Mouse (Mus musculus) right cerebral cortex, postnatal 4 days (tissue): ENCODE measurements around the gene Rufy2.
A peak's percentile ranks its signal among the peaks of the same experiment; 100 is the strongest.

Experiments used
- DNase-seq: peaks from one replicate; pipeline ENCODE4 v3.0.0-alpha.2; 2022

The Rufy2 gene

DNA sequence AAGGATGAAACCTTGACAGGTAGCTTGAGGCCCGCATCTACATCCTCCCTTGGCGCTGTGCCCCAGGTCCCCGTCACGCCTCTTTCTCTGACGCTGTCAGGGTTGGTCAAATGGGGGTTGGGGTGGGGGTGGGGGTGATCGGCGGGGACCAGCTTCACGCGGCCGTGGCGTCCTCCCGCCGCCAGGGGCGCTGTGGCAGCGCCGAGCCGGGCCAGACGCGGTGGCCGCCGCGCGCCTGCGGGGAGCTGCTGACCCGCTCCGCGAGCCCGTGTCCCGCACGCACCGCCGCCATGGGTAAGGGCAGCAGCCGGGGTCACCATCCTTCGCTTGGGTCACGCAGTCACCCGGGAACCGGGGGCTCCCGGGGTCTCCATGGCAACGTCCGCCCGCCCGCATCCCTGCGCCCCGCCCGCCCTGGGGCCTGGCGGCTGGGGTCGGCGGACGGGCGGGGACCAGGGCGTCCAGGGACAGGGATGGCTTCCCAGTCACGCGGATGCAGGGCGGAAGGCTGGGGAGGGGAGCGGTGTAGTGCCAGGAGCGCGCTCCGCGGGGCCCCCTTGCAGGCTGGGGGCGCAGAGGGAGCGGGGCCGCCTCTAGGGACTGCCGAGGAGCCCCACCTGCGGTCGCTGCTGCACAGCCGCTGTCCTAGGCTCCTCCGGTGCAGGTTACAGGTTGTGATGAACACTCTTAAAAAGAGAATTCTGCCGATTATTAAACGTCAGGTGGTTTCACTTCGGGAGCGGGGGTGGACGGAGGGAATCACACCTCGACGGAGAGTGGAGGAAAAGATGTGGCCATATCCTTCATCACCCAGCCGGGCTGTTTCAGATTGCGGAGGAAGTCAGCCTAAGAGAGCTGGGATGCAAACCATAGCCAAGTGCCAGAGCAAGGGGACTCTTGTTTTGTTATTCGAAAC lies at the start of gene Rufy2:
Gene Rufy2 (plus strand): TSS at position 185 of the 916 bp plus-strand sequence.
- DNase-seq = peak; percentile 96

DNA sequence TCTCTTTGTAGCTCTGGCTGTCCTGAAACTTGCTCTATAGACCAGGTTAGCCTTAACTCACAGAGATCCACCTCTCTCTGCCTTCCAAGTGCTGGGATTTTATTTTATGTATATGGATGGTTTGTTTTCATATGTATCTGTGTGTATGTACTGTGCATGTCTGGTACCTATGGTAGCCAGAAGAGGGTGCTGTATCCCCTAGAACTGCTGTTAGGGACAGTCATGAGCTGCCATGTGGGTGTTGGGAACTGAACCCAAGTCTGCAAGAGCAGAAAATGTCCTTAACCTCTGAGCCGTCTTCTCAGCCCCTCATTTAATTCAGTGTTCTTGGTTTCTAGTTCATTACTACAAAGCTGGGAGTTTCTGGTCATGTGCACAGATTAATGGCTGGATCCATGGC lies 47.6 kb upstream of the Rufy2 start:
- no peak for DNase-seq

- DNase-seq = no peak
These were observed 34.9 kb upstream of the Rufy2 start for GRCm38 (mm10) chr10:62944975-62945580.

GRCm38 (mm10) chr10:62946738-62947471 lies 33.1 kb upstream of the Rufy2 start, which contains the start of gene Dna2:
TSS of gene Dna2 (plus strand) at chr10:62947026.
- peak; percentile 69 for DNase-seq

- no peak for DNase-seq
These were observed 31.5 kb upstream of the Rufy2 start for GRCm38 (mm10) chr10:62948551-62948950.

DNA sequence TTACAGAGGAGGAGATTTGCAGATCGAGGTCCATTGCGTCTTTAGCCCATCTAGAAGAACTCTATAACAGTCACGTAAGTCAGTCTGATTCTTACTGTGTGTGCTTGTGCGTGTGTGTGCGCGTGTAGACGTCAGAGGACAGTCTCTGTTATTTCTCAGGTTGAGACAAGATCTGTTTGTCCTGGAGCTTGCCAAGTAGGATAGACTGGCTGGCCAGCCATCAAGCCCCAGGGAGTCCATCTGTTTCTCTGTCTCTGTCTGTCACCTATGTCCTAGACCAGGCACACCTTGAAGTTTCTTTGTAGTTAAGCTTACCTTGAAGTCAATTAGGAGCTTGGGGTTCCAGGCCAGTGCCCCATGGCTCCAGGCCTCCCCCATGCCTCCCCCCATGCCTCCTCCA lies 16.1 kb upstream of the Rufy2 start:
- no peak for DNase-seq

DNA sequence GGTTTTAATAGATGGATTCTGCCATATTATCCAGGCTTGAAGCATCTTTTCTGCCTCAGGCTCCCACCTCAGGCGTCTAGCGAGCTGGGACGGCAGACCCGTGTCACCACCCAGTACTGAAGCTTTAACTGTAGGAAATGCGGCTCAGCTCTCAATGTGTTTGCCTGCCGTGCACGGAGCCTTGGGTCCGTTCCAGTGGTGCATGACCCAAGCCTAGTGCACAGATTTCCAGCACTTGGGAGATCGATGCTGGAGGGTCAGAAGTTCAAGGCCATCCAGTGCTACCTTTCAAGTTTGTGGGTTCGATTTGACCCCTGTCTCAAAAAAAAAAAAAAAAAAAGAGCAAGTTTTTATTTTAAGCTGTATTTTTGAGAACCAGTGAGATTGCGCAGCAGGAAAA lies 14.2 kb upstream of the Rufy2 start:
- no peak for DNase-seq

- DNase-seq = no peak
These were observed 13.7 kb upstream of the Rufy2 start for GRCm38 (mm10) chr10:62966291-62966690.

DNA sequence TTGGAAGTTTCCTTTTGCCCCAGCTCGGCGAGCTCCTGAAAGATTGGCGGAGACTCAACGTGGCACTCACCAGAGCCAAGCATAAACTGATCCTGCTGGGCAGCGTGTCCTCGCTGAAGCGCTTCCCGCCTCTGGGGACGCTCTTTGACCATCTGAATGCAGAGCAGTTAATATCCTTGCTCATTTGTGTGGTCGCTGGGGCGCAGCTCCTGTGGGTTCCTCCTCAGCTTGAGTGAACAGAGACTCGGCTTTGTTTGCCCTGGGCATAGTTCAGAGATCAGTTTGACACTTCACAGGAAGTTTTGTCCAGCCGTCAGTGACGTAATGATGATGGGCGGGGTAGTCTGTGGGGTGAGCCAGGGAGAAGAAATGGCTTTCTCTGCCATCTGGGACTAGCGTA lies 8.2 kb upstream of the Rufy2 start:
- no peak for DNase-seq

DNA sequence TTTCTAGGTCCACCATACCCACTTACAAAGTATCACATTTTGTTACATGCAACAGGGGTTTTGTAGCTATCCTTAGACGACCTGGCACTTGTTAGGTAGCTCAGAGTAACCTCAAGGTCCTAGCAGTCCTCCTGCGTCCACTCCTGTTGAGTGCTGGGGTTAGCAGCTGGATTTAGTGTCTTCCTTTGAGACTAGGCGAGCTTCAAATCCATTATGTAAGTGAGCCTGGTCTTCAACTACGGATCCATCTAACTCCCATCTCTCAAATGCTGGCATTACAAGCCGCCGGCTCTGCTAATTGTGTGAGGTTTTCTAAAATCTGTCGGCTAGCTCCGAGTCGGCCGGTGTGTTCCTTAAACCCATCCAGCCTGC lies 370 bp upstream of the Rufy2 start:
- no peak for DNase-seq

DNA sequence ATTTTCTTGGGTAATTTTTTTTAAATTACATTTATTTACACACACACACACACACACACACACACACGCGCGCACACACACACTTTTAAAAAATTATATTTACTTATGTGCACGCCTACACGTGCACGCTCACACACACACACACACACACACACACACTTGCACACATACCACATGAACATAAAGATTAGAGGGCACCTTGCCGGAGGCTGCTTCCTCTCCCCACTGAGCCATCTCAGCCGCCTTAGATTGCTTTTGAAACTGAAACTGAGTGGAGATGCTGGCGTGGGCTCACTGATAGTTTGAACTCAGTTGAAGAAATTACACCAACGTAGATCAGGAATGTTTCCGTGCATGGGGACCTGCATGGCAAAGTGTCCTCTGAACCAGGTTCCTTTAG lies 4.0 kb downstream of the Rufy2 start:
- no peak for DNase-seq

DNA sequence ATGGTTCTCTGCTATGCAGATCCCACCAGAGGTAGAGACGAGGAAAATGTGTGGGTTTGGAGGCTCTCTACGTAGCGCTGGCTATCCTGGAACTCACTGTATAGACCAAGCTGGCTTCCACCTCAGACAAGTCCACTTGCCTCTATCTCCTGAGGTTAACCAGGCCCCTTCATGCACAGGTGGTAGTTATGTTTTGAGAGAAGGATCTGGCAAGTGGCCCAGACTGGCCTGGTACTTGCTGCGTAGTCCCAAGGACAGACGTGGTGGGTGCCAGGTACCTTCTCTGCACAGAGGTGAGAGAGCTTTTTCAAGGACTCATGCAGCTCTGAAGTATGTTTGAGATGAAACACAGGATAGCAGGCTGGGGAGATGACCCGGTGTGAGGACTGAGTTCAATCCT lies 4.5 kb downstream of the Rufy2 start:
- no peak for DNase-seq

DNA sequence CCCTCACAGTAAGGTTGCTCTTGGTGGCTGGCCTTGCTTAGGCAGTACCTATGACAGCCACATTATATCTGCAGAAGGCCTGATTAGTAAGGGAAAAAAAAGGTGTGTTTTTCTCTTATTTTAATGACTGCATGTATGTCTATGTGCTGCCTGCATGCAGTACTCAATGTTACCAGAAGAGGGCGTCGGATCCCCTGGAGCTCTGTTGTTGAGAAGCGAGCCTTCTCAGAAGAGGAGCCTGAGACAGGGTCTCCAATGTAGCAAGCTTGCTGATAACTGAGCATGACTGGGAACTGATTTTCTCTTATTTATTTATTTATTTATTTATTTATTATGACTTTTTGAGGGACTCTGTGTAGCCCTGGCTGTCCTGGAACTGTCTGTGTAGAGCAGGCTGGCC lies 7.3 kb downstream of the Rufy2 start:
- peak; percentile 56 for DNase-seq

DNA sequence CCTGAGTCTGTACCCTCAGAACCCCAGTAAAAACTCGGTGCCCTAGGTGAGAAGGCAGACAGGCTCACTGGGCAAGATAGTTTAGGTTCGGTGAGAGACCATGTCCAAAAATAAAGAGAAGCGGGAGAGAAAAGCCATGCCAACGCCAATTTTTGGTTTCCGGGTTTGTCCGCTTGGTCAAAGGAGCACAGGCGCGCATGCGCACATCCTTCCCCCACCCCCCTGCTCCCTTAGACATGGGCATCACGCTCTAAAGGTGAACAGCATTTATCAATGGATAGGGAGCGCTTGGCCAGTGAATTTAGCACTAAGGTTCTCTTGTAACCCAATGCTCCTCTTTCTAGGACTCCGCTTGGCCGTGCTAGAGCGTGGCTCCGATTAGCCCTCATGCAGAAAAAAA lies 10.6 kb downstream of the Rufy2 start:
- no peak for DNase-seq

DNA sequence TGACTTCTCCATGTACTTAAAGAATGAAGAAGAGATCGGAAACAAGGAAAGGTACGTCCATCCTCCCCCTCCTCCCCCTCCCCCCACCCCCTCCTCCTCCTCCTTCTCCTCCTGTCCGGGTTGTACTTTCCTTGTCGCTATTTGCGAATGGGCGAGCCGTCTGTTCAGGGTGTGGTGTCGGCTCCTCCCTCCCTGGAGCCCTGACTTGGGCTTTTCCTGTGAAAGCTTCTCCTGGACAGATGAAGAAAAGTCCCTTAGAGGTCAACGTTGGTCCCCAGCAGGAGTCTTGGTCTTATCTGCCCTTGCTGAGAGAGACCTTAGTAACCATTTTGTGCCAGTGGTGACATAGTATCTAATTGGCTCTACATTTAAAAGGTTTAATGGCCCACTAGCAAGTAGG lies 14.0 kb downstream of the Rufy2 start:
- DNase-seq = no peak

- DNase-seq = no peak
These were observed 20.6 kb downstream of the Rufy2 start for GRCm38 (mm10) chr10:63000584-63000983.

- no peak for DNase-seq
These were observed 23.2 kb downstream of the Rufy2 start for GRCm38 (mm10) chr10:63003252-63003651.

DNA sequence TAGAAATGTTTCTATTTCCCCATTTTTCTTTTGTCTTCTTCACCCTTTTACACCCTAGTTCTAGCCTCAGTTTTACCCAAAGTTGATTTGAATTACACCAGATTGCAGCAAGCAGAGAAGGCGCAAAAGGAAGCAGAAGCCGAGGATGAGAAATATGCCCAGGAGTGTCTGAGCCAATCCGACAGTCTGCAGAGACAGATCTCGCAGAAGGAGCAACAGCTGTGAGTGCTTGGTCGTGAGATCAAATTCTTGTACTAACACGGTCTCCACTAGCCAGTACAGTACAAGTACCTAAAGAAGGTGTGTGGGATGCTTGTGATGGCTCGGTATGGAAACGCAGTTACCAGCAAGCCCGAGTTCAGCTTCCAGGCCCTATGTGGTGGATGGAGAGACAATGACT lies 24.5 kb downstream of the Rufy2 start:
- DNase-seq = no peak

DNA sequence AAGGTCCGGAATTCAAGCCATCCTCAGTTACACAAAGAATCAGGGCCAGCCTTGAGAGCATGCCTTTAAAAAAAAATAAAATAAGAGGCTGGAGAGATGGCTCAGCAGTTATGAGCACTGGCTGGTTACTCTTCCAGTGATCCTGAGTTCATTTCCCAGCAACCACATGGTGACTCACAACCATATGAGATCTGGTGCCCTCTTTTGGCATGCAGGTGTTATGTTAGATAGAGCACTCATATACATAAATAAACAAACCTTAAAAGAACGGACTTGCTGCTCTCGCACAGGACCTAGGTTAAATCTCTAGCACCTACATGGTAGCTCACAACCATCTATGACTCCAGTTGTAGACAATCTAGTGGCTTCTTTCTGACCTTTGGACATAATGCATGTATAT lies 28.2 kb downstream of the Rufy2 start:
- DNase-seq = no peak

GRCm38 (mm10) chr10:63010268-63010667 lies 30.2 kb downstream of the Rufy2 start:
- no peak for DNase-seq

DNA sequence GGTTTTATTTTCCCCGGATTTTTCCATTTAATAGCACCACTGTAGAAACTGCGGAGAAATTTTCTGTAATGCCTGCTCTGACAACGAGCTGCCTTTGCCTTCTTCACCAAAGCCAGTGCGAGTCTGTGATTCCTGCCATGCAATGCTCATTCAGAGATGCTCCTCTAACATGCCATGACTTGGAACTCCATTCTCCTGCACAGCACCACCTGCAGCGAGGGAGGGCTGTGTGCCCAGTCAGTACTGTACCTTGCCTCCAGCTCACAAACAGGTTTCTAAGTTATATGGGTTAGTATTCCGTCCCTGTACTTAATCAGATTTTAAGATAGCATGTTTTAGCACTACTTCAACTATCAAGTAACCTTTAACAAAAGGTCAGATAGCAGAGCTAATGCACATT lies 31.5 kb downstream of the Rufy2 start:
- DNase-seq = no peak

GRCm38 (mm10) chr10:63013476-63013875 lies 33.5 kb downstream of the Rufy2 start:
- DNase-seq = no peak

- no peak for DNase-seq
These were observed 34.1 kb downstream of the Rufy2 start for GRCm38 (mm10) chr10:63014168-63014567.

DNA sequence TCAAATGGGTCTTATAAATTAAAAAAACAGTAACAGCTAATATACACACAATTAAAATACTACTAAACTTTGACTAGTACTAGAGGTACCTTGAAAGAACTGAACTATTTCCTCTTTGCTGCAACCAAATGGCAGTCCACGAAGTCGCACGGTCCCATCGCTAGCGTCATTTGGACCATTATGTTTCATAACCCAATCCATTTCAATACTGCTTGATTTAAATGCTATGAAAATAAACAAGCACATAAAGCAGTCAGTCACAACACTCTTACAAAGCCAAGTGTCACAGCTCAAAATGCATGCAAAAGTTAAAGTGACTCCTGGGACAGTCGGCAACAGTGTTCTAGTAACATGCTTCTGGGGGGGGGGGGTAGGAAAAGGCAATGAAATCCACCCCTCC lies 39.3 kb downstream of the Rufy2 start:
- no peak for DNase-seq
